Mouse (Mus musculus): ENCODE data around the gene Bnip2. TPM values are rescaled to one million over a fixed set of nuclear protein-coding genes. Genes with fewer than 3 reads are reported as not detected.

The Bnip2 gene
- polyA plus RNA-seq, 1 experiment from 2014 or later = 95.3 TPM

- Histone ChIP-seq H3K36me3 (ENCODE audit: control insufficient read depth, insufficient read depth, low read length) (no peaks in the 10 kb centered on the region), H3K27me3 (replicated peaks; ENCODE audit: control insufficient read depth, insufficient read depth, low read length) (no peaks in the 10 kb centered on the region), H3K9me3 (ENCODE audit: control insufficient read depth, low read length) (no peaks in the 10 kb centered on the region), H3K4me3 (ENCODE audit: low read depth, low read length) (no peak overlapping the region), H3K27ac (ENCODE audit: low read depth, low read length) (no peak overlapping the region), H3K9ac (ENCODE audit: low read depth, low read length) (no peak overlapping the region), H3K4me2 (no peak overlapping the region), H3K4me1 (replicated peaks; ENCODE audit: control insufficient read depth, insufficient read depth, low read length) (peaks cover 6% of the 10 kb centered on the region)
- DNase-seq (ENCODE audit: low spot score) = no peak
- WGBS = 80% methylated on average over 10 of the region's 10 CpGs
- no peak for ATAC-seq (replicated peaks; ENCODE audit: low FRiP score)
These were observed 3.2 kb upstream of the Bnip2 start for GRCm38 (mm10) chr9:69986063-69986462.

- whole genome bisulfite sequencing = 74% methylated on average over 5 of the region's 5 CpGs
- Histone ChIP-seq H3K9ac (ENCODE audit: low read depth, low read length) (no peak overlapping the region), H3K4me3 (ENCODE audit: low read depth, low read length) (no peak overlapping the region), H3K9me3 (ENCODE audit: control insufficient read depth, low read length) (no peaks in the 10 kb centered on the region), H3K4me2 (no peak overlapping the region), H3K27ac (ENCODE audit: low read depth, low read length) (no peak overlapping the region), H3K36me3 (ENCODE audit: control insufficient read depth, insufficient read depth, low read length) (no peaks in the 10 kb centered on the region), H3K27me3 (replicated peaks; ENCODE audit: control insufficient read depth, insufficient read depth, low read length) (no peaks in the 10 kb centered on the region), H3K4me1 (replicated peaks; ENCODE audit: control insufficient read depth, insufficient read depth, low read length) (peaks cover 9% of the 10 kb centered on the region)
- ATAC-seq (replicated peaks; ENCODE audit: low FRiP score) (no peak), DNase-seq (ENCODE audit: low spot score) (no peak)
These were observed 2.7 kb upstream of the Bnip2 start for GRCm38 (mm10) chr9:69986571-69986970.

DNA sequence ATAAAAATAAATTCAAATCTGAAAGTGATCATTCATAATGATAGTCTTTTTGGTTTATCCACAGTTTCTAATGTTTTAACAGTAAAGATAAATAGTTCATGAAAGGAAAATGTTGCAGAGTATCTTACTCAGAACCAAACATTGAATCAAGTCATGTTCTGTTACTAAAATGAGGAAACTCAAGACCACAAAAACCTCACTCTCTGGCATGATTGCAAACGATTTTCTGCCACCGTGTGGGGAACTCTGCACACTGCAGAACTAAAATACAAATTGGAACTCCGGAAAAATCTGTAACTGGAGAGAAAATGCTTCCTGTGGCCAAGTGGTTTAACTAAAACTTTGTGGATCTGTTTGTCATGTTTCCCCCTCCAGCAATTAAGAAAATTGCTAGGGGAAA, 1.7 kb upstream of the Bnip2 start:
- WGBS = 4% methylated on average over 3 of the region's 3 CpGs
- ATAC-seq (replicated peaks; ENCODE audit: low FRiP score) = no peak

GRCm38 (mm10) chr9:69988706-69989302, 462 bp upstream of the Bnip2 start:
- DNase-seq (ENCODE audit: low spot score) (no peak), ATAC-seq (replicated peaks; ENCODE audit: low FRiP score) (no peak)
- Histone ChIP-seq H3K4me3 (ENCODE audit: low read depth, low read length) (peak overlapping the region; percentile 91), H3K9ac (ENCODE audit: low read depth, low read length) (peak overlapping the region; percentile 90), H3K4me1 (replicated peaks; ENCODE audit: control insufficient read depth, insufficient read depth, low read length) (peaks cover 26% of the 10 kb centered on the region), H3K4me2 (peak overlapping the region; percentile 71), H3K36me3 (ENCODE audit: control insufficient read depth, insufficient read depth, low read length) (no peaks in the 10 kb centered on the region), H3K9me3 (ENCODE audit: control insufficient read depth, low read length) (no peaks in the 10 kb centered on the region), H3K27me3 (replicated peaks; ENCODE audit: control insufficient read depth, insufficient read depth, low read length) (no peaks in the 10 kb centered on the region), H3K27ac (ENCODE audit: low read depth, low read length) (peak overlapping the region; percentile 90)
- WGBS = 29% methylated on average over 16 of the region's 16 CpGs

More for the DNA sequence above, 1.7 kb upstream of the Bnip2 start:
- Histone ChIP-seq H3K4me1 (replicated peaks; ENCODE audit: control insufficient read depth, insufficient read depth, low read length) (peaks cover 19% of the 10 kb centered on the region), H3K27ac (ENCODE audit: low read depth, low read length) (no peak overlapping the region), H3K9me3 (ENCODE audit: control insufficient read depth, low read length) (no peaks in the 10 kb centered on the region), H3K9ac (ENCODE audit: low read depth, low read length) (no peak overlapping the region), H3K27me3 (replicated peaks; ENCODE audit: control insufficient read depth, insufficient read depth, low read length) (no peaks in the 10 kb centered on the region), H3K36me3 (ENCODE audit: control insufficient read depth, insufficient read depth, low read length) (no peaks in the 10 kb centered on the region), H3K4me2 (no peak overlapping the region), H3K4me3 (ENCODE audit: low read depth, low read length) (no peak overlapping the region)
- peak; percentile 38 for DNase-seq (ENCODE audit: low spot score)

DNA sequence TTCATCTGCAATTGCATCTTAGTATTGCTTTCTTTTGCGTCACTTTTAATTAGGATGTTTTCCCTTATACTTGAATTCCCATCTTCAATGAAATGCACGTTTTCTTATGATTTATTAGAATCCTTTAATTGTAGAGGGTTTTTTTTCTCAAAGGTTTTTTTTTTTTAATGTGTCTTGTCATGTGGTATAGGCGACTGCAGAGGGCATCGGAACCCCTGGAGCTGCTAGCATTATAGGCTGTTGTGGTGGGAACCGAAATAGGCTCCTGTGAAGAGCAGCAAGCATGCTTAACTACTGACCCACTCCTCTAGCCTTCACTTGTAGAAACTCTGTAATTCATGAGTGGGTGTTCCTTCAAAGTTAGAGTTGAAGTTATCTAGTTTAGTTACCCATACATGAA, 1.1 kb downstream of the Bnip2 start:
- no peaks in the 10 kb centered on the region for H3K27me3 ChIP-seq (replicated peaks; ENCODE audit: control insufficient read depth, insufficient read depth, low read length)
- H3K9me3 ChIP-seq (ENCODE audit: control insufficient read depth, low read length) = no peaks in the 10 kb centered on the region
- DNase-seq (ENCODE audit: low spot score) (no peak), ATAC-seq (replicated peaks; ENCODE audit: low FRiP score) (no peak)
- H3K36me3 ChIP-seq (ENCODE audit: control insufficient read depth, insufficient read depth, low read length) = 0 out of 2 replicates have a peak, but pooled peaks cover 2% of the 10 kb centered on the region
- H3K4me1 ChIP-seq (replicated peaks; ENCODE audit: control insufficient read depth, insufficient read depth, low read length) = peaks cover 28% of the 10 kb centered on the region
- 16% methylated on average over 5 of the region's 5 CpGs for WGBS
- H3K4me3 ChIP-seq (ENCODE audit: low read depth, low read length) = peak overlapping the region; percentile 91
- peak overlapping the region; percentile 90 for H3K9ac ChIP-seq (ENCODE audit: low read depth, low read length)
- no peak overlapping the region for H3K27ac ChIP-seq (ENCODE audit: low read depth, low read length)
- peak overlapping the region; percentile 71 for H3K4me2 ChIP-seq

GRCm38 (mm10) chr9:69992841-69993277, 3.6 kb downstream of the Bnip2 start:
- Histone ChIP-seq H3K4me1 (replicated peaks; ENCODE audit: control insufficient read depth, insufficient read depth, low read length) (peaks cover 28% of the 10 kb centered on the region), H3K4me2 (peak overlapping the region; percentile 36), H3K27me3 (replicated peaks; ENCODE audit: control insufficient read depth, insufficient read depth, low read length) (no peaks in the 10 kb centered on the region), H3K9me3 (ENCODE audit: control insufficient read depth, low read length) (no peaks in the 10 kb centered on the region), H3K9ac (ENCODE audit: low read depth, low read length) (no peak overlapping the region), H3K4me3 (ENCODE audit: low read depth, low read length) (no peak overlapping the region), H3K36me3 (ENCODE audit: control insufficient read depth, insufficient read depth, low read length) (peaks cover 16% of the 10 kb centered on the region; the same call in 1 of the 2 replicates), H3K27ac (ENCODE audit: low read depth, low read length) (peak overlapping the region; percentile 53; the same call in 1 of the 2 replicates)
- no peak for ATAC-seq (replicated peaks; ENCODE audit: low FRiP score)
- WGBS = 40% methylated on average over 5 of the region's 5 CpGs
- no peak for DNase-seq (ENCODE audit: low spot score)

DNA sequence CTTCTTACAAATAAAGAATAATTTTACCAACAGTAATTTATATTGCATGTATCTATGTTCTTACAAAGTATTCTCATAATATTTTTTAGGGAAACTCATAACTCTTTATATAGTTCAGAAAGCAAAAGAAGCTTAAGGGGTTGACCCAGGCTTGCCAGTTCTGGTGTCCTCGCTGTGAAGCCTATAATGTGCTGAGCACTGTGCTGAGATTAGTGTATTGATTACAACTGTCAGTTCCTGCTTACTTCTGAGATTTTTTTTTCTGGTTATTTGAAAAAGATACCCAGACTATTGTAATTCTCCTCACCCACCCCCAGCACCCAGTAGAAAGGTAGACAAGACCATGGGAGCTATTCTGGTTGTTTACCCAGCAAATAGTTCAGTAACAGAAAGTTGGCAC, 4.2 kb downstream of the Bnip2 start:
- peak overlapping the region; percentile 22; the same call in 1 of the 2 replicates for H3K4me2 ChIP-seq
- no peaks in the 10 kb centered on the region for H3K9me3 ChIP-seq (ENCODE audit: control insufficient read depth, low read length)
- H3K27ac ChIP-seq (ENCODE audit: low read depth, low read length) = 0 out of 2 replicates have a peak overlapping the region, but pooled peaks have one; percentile 53
- H3K4me1 ChIP-seq (replicated peaks; ENCODE audit: control insufficient read depth, insufficient read depth, low read length) = peaks cover 28% of the 10 kb centered on the region
- DNase-seq (ENCODE audit: low spot score) (no peak), ATAC-seq (replicated peaks; ENCODE audit: low FRiP score) (no peak)
- H3K9ac ChIP-seq (ENCODE audit: low read depth, low read length) = no peak overlapping the region
- H3K4me3 ChIP-seq (ENCODE audit: low read depth, low read length) = no peak overlapping the region
- H3K27me3 ChIP-seq (replicated peaks; ENCODE audit: control insufficient read depth, insufficient read depth, low read length) = no peaks in the 10 kb centered on the region
- peaks cover 19% of the 10 kb centered on the region for H3K36me3 ChIP-seq (ENCODE audit: control insufficient read depth, insufficient read depth, low read length)
- 61% methylated on average over 1 of the region's 1 CpGs for WGBS

- peaks cover 30% of the 10 kb centered on the region for H3K36me3 ChIP-seq (ENCODE audit: control insufficient read depth, insufficient read depth, low read length)
- H3K9me3 ChIP-seq (ENCODE audit: control insufficient read depth, low read length) = no peaks in the 10 kb centered on the region
- ATAC-seq (replicated peaks; ENCODE audit: low FRiP score) (no peak), DNase-seq (ENCODE audit: low spot score) (no peak)
- H3K4me1 ChIP-seq (replicated peaks; ENCODE audit: control insufficient read depth, insufficient read depth, low read length) = peaks cover 28% of the 10 kb centered on the region
- H3K27me3 ChIP-seq (replicated peaks; ENCODE audit: control insufficient read depth, insufficient read depth, low read length) = no peaks in the 10 kb centered on the region
- whole genome bisulfite sequencing = 88% methylated on average over 5 of the region's 5 CpGs
- H3K4me3 ChIP-seq (ENCODE audit: low read depth, low read length) = no peak overlapping the region
- H3K27ac ChIP-seq (ENCODE audit: low read depth, low read length) = no peak overlapping the region
- H3K9ac ChIP-seq (ENCODE audit: low read depth, low read length) = no peak overlapping the region
- H3K4me2 ChIP-seq = no peak overlapping the region
These were observed 5.3 kb downstream of the Bnip2 start for GRCm38 (mm10) chr9:69994547-69994946.

DNA sequence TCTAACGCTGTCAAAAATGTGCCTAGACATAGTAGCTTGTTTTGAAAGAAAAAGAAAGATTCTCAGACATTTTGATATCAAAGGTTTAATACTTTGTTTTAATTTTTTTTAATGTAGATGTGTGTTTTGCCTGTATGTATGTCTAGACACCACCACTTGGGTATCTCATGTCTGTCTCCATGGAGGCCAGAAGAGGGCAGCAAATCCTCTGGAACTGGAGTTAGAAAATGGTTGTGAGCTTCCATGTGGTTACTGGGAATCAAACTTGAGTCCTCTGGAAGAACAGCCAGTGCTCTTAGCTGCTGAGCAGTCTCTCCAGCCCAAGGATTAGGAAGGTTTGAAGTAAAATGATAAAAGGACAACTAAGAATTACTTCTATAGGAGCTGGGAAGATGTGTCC, 10.1 kb downstream of the Bnip2 start:
- no peaks in the 10 kb centered on the region for H3K9me3 ChIP-seq (ENCODE audit: control insufficient read depth, low read length)
- peaks cover 52% of the 10 kb centered on the region for H3K36me3 ChIP-seq (ENCODE audit: control insufficient read depth, insufficient read depth, low read length)
- H3K9ac ChIP-seq (ENCODE audit: low read depth, low read length) = no peak overlapping the region
- DNase-seq (ENCODE audit: low spot score) (no peak), ATAC-seq (replicated peaks; ENCODE audit: low FRiP score) (no peak)
- H3K27me3 ChIP-seq (replicated peaks; ENCODE audit: control insufficient read depth, insufficient read depth, low read length) = no peaks in the 10 kb centered on the region
- WGBS = 91% methylated on average over 1 of the region's 1 CpGs
- H3K4me1 ChIP-seq (replicated peaks; ENCODE audit: control insufficient read depth, insufficient read depth, low read length) = no peaks in the 10 kb centered on the region
- H3K4me3 ChIP-seq (ENCODE audit: low read depth, low read length) = no peak overlapping the region
- no peak overlapping the region for H3K4me2 ChIP-seq
- no peak overlapping the region for H3K27ac ChIP-seq (ENCODE audit: low read depth, low read length)

Measured in liver, embryonic 11.5 days (tissue).